Mouse (Mus musculus): ENCODE results near the gene Brd3.
"Not testable (repeated sequence)": the region's sequence is repeated elsewhere in the genome, so short reads cannot be mapped to it uniquely, and the experiment has no call there.

The Brd3 gene

GRCm38 (mm10) chr2:27506658-27507057 is 804 bp downstream of the Brd3 start:
- not testable (repeated sequence) for DNase-seq

DNA sequence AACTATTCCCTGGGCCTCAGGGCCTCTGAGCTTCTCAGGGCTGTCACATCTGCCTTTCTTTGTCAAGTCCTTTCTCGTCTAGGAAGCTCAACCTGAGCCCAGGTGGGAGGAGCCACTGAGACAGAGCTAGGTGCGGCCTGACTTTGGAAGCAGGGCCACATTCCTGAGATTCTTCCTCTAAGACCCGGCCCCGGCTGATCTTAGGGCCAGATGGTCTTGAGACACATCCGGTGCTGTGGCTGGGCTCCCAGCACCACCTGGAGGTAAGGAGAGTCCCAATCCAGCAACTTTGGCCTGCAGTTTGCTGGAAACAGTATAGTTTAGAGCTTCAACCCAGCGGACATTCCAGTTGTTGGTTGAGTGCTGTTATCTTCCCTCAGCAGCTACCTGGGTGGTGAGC is 1.9 kb downstream of the Brd3 start:
- no peak for DNase-seq

DNA sequence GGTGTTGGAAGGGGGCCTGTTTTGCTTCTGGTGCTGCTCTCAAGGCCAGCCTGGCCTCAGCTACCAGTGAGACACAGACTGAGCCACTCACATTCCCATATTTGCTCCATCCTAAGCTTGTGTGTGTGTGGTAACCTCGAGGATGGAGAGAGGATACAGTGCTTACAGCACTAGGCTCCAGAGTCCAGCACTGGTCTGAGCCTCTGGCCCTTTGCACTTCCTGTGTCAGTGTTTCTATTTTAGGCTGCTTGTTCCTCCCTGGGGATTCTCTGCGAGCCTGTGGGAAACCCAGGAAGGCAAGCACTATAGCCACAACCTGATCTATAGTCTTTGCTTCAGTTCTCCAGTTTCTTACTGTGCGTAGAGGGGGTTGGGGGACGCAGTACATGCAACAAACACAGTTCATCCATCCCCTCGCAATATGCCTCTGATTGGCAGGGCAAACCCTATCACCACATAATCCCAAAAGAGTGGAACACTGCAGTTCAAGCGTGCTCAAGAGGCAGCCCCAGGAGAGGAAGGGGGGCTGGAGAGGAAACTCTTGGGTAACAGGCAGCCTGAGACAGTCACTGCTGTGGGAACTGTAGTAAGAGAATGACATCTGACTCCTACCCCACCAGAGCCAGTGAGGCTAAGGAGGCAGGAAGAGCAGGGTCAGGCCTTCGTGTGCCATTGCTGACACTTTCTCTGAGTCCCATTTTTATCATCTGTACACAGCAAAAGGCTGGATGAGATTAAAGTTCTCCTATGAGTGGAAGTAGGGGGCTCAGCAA is 3.2 kb downstream of the Brd3 start:
- no peak for DNase-seq

GRCm38 (mm10) chr2:27496391-27497028 is 11.0 kb downstream of the Brd3 start:
- DNase-seq, result no peak

- no peak for DNase-seq
Measured at GRCm38 (mm10) chr2:27493971-27494370, 13.5 kb downstream of the Brd3 start.

DNA sequence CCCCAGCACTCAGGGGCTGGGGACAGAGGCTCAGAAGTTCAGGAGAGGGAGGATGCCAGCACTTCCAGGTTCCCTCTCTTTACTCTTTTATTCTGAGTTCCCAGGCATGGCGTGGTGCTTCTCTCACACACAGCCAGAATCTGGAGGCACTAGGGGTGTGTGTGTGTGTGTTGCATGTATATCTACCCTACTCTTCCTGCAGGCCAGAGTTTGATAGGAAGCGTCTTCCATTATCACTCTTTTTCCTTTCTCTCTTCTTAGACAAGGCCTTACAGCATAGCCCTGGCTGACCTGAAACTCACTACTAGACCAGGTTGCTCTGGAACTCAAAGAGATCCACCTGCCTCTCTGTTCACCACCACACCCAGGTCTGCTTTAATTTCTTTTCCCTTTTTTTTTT is 16.5 kb downstream of the Brd3 start:
- no peak for DNase-seq

GRCm38 (mm10) chr2:27488362-27488761 is 19.1 kb downstream of the Brd3 start:
- no peak for DNase-seq

DNA sequence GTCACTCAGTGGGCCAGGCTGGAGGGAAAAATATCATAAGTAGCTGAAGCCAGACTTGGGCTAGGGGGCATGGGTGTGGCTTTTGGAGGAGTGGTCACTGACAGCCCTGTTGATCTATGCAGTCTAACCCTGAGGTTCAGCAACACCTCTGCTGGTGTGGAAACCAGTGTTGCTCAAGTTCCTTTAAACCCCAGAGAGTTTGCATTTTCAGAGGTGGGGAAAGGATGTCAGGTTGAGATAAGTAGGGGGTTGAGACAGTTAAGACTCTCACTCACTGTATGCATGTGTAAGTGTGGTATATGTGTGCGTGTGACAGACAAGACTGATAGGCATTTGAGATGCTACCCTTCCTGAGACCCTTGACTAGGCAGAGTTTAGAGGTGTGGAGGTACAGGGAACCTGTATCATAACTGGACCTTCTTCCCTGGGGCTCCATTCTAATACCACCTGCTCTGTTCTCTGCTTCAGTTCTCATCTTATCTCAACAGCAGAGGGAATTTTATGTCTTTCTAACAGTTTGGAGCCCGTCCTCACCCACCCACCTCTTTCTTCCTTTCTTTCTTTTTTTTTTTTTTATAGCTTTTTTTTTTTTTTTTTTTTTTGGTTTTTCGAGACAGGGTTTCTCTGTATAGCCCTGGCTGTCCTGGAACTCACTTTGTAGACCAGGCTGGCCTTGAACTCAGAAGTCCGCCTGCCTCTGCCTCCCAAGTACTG is 20.0 kb downstream of the Brd3 start:
- no peak for DNase-seq

DNA sequence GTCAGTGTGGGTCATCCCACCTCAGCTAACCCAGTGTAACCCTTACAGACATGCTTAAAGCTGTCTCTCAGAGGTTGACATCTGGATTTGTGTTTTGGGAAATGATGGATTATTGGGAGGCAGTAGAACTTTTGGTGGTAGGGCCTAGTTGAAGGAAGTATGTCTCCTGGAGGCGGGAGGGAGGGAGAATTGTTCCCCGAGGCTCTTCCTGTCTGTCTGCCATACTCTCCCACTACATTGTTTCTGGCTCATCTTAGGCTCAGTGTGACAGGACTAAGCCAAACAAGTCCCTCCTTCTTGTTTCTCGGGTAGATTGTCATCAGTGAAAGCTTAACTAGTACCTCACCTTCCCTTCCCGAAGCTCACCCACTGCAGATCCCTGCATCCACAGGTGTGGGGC is 20.7 kb downstream of the Brd3 start:
- no peak for DNase-seq

DNA sequence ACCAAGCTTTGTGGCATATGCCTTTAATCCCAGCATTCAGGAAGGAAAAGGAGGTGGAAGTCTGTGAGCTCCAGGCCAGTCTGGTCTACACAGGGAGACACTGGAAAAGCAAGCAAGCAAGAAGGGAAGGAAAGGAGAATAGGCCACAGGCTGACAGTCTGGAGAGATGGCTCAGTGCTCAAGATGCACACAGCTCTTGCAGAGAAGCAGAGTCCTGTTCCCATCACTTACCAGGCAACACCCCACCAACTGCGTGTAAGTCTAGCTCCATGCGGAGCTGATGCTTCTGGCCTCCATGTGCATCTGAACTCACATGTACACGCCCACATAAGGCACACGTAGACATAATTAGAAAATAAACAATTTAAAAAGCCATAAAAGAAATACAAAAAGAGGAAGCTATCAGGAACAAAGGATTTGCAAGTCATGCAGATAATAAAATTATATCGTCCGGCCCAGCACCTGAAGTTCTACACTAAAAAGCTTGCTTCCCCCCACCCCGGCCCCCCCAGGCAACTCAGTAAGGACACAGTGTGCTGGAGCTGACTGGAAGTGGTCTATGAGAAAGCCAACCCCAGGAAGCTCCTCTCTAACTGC is 25.1 kb downstream of the Brd3 start:
- DNase-seq, result no peak

DNA sequence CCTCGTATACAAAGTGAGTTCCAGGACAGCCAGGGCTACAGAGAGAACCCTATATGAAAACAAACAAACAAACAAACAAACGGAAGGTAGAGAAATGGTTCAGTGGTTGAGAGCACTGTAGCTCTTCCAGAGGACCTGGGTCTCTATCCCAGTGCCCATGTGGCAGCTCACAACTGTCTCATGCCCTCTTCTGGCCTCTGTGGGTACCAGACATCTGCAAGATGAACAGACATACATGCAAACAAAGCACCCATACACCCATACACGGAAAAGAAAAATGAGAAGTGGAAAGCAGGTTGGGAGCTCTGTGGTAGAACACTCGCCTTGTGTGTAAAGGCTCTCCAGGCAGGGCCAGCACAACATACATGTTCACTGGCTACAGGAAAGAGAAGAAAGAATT is 27.1 kb downstream of the Brd3 start:
- peak; percentile 39 for DNase-seq

DNA sequence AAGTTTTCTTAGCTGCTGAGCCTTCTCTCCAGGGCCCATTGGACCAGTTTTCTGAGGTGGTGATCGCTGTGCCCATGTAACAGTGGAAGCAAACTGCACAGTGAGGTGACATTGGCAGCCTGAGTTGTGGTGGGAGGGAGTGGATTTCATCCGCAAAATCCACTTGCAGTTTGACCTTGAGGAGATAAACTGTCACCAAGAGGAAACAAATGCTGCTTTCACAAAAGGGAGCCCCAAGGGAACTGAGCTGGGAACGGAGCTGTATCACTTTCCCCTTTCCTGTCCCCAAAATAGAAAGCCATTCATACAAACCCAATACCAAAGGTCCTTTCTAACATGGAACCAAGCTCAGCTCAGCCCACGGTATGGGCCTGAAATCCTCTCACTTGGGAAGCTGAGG is 27.6 kb downstream of the Brd3 start:
- DNase-seq, result no peak

DNA sequence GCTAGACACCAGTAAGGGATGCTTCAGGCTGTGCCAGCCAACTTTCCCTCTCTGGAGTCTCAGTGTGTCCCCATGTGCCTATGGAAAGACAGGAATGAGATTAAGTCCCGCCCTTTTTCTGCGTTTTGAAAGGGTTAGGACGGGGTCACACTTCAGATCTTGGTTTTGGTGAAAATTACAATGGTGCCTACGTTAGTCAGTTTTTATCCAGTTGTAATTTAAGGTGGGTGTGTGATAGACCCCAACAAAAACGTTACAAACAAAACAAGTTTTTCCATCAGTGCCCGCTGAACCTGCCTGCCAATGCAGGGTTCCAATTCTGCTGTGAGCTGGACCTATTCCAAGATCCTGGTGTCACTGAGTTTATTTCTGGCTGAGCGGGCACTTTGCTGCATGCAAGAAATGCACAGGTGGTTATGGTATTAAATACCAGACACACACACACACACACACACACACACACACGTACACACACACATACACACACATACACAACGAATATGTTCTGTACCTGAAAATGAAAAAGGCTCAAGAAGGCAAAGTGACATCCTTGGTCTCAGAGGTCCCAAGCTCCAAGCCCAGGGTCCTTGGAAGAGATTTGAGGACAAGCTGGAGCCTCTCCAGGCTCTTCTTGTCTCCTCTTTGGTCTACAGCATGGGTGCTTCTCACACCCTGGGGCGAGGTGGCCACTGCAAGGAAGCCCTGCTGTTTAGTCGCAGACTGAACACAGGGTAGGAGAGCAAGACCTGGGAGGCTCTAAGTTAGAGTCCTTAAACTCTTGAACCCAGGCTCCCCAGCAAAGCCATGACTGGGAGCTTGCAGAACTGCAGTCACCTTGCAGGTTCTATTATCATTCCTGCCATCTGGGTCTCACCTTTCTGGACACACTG is 30.9 kb downstream of the Brd3 start:
- no peak for DNase-seq

DNA sequence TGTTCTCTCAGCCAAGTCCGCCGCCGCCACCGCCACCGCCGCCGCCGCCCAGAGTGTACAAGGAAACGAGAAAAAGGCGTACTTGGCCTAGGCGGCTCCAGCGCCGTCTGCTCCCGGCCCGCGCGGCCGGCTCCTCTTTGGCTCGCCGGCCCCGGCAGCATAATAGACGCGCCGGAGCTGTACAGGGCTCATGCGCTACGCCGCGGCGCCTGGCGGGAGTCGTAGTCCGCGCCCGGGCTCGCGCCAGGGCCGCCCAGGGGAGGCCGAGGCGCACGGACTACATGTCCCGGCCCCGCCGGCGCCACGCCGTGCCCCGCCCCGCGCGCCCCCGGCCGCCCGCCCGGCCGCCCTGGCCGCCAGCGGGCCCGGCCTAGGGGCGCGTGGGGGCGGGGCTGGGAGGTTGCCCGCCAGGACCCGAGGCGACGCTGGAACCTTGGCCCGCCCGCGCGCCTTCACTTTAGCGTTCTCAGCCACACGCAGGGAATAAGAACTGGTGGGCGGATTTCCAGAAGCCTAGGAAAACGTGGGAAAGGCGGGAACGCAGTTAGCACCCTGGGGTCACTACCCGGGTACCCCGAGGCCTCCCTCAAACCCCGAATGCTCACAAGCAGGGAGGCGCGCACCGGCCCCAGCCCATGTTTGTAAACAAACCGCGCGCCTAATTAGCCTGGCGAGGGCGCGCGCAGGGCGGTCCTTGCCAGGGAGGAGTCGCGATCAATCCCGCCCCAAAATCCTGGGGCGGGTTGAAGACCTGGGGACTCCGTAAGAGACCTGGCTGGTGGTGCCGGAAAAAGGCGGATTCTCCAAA is 31.8 kb downstream of the Brd3 start:
- DNase-seq, result peak; percentile 92

GRCm38 (mm10) chr2:27474621-27475484 is 32.6 kb downstream of the Brd3 start:
- DNase-seq, result peak; percentile 54

DNA sequence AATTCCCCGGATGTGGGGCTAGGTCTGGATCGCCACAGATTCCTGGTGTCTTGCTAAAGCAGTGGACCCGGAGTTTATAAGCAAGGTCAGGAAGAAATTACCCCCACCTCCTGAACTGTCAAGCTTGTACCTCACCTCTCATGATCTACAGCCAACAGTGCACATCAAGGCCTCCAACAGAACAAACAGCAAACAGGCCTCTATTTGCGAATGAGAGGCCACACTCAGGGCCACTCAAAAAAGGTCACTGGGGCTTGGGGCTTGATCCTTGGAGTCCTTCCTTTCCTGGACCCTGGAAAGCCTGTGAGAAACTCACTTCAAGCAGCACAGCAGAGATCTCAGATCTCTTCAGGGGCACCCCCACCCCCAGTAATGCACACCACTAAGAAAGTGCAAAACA is 33.6 kb downstream of the Brd3 start:
- DNase-seq, result no peak

GRCm38 (mm10) chr2:27473061-27473765 is 34.2 kb downstream of the Brd3 start:
- peak; percentile 57 for DNase-seq

- DNase-seq, result no peak
Measured at GRCm38 (mm10) chr2:27471170-27471584, 36.3 kb downstream of the Brd3 start.

- DNase-seq, result no peak
Measured at GRCm38 (mm10) chr2:27470535-27470934, 36.9 kb downstream of the Brd3 start.

DNA sequence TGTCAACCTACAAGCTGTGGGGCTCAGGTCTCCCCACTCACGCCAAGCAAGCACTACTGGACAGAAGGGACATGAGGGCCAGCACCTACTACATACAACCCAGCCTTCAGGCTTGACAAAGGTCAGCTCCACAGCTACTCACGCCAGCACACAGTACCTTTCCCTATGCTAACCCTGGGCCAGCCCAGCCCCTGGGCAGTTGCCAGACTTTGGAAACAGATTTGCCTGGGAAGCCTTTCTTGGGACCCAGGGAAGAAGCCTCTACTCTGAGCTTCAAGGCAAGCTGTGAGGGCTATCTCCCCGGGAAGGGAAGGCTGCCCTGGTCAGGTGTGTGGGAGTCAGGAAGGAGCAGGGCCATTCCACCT is 37.5 kb downstream of the Brd3 start:
- DNase-seq, result no peak
